Mouse (Mus musculus) forebrain, postnatal 0 days (tissue): ENCODE measurements around the gene Ttll3. TPM values are rescaled to one million over a fixed set of nuclear protein-coding genes. Genes with fewer than 3 reads are reported as not detected.

Source experiments
- ATAC-seq: fragments of 200-750 bp; cut with Nextera tagmentation; 2 replicates; pipeline ENCODE4 v1.8.0; 2017; ENCODE audit warnings: mild to moderate bottlenecking, moderate library complexity
- DNase-seq: peaks from one replicate; pipeline ENCODE4 v3.0.0-alpha.2; 2015
- H3K27ac ChIP-seq: fragments of 300-500 bp; sonication (generic); 2 replicates; pipeline ENCODE4 v1.5.1; 2014; ENCODE audit warnings: low read depth, mild to moderate bottlenecking, antibody characterized with exemption, low read length, moderate library complexity, mixed read lengths
- H3K27me3 ChIP-seq: fragments of 300-500 bp; sonication (generic); 2 replicates; pipeline ENCODE4 v1.6.1; 2014; ENCODE audit warnings: mild to moderate bottlenecking, low read length, mixed read lengths; ENCODE audit not compliant: insufficient read depth
- H3K36me3 ChIP-seq: fragments of 300-500 bp; sonication (generic); 2 replicates; pipeline ENCODE4 v1.6.1; 2014; ENCODE audit warnings: mild to moderate bottlenecking, moderate library complexity; ENCODE audit not compliant: insufficient read depth
- H3K4me1 ChIP-seq: fragments of 300-500 bp; sonication (generic); 2 replicates; pipeline ENCODE4 v1.6.1; 2014; ENCODE audit warnings: antibody characterized with exemption; ENCODE audit not compliant: insufficient read depth
- H3K4me2 ChIP-seq: fragments of 300-500 bp; sonication (generic); 2 replicates; pipeline ENCODE4 v1.6.1; 2014; ENCODE audit warnings: low read depth, mild to moderate bottlenecking, moderate library complexity
- H3K4me3 ChIP-seq: fragments of 300-500 bp; sonication (generic); 2 replicates; pipeline ENCODE4 v1.5.1; 2014; ENCODE audit warnings: low read depth, low read length, mixed read lengths
- H3K9ac ChIP-seq: fragments of 300-500 bp; sonication (generic); 2 replicates; pipeline ENCODE4 v1.6.1; 2014; ENCODE audit warnings: mild to moderate bottlenecking
- H3K9me3 ChIP-seq: fragments of 300-500 bp; sonication (generic); 2 replicates; pipeline ENCODE4 v1.6.1; 2016; ENCODE audit warnings: low read length
- CTCF ChIP-seq: sonication (generic); IDR thresholded peaks from 2 replicates; pipeline ENCODE4 v1.5.1; 2016; ENCODE audit warnings: antibody characterized with exemption, control low read depth, low read depth
- WGBS: fragments of 180-500 bp; shearing (Covaris S2); extraction: QIAGEN DNeasy Blood & Tissue Kit; methylation state at CpG from one replicate; pipeline ENCODE4 v1.1.7; 2014; 5-methylcytosine and 5-hydroxymethylcytosine counted together
- polyA plus RNA-seq: library from polyadenylated mRNA; unstranded; fragments of >200 nt; fragmentation: Nextera tagmentation; extraction: Ambion mirVana; gene quantifications from 2 replicates; pipeline ENCODE4 v1.2.1, GENCODE M21; 2015
- total RNA-seq: library from RNA; depleted of rRNA; stranded (reverse); fragments of >200 nt; gene quantifications from 2 replicates; pipeline ENCODE4 v1.2.3, GENCODE M21; 2014

The Ttll3 gene
- total and polyA plus RNA-seq, 2 experiments from 2014 or later: 8.9 to 14.0 TPM

DNA sequence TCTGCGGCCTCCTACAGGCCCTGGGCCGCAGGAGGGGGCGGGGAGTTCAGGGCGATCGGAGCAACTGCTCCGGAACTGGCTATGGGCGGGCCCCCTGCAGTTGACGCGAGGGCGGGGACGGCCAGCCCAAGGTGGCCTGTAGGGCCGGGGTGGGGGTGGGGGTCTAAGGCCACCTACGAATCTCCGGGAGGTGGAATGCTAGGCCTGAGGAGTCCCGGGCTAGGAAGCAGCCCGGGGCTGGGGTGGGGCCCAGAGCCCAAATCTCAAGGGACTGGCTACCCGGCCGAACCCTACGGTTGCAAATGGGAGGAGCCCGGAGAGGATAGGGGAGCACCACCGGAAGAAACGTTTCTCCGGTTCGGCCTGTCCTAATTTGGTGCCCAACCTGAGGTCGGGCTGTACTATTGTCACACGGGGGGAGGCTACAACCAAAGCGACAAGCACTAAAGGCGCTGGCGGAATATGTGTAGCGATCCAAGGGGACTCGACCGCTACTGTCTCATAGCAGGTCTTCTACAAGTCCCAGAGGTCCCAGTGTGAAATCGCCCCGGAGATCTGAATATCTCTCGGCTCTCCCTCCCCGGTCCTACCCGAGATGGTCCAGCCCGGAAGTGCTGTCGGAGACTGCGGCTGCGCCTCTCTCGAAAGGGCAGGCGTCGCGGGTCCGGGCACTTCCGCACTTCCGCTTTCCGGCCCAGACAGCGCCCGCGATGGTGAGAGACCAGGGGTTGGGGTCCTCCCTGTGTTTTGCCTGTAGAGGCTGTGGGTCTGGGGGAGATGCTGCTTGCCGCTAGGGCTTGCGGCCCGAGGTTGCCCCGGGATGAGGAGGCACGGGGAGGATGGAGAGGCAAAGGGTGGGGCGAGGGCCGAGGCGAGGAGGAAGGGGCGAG is 11.3 kb upstream of the Ttll3 start, which contains the start of the genes Tada3 and Arpc4:
Gene Tada3, minus strand, starts transcription at position 388 of the 890 bp plus-strand sequence.
Gene Arpc4, plus strand, starts transcription at position 620 of the 890 bp plus-strand sequence.
- peaks cover 47% of the 10 kb centered on the region for H3K36me3 ChIP-seq
- 1% methylated on average over 59 of the region's 61 CpGs for WGBS

GRCm38 (mm10) chr6:113379246-113379645 is 9.8 kb upstream of the Ttll3 start:
- peak overlapping the region; percentile 91 for H3K4me2 ChIP-seq
- H3K9me3 ChIP-seq: no peaks in the 10 kb centered on the region
- no peak overlapping the region for H3K27ac ChIP-seq
- H3K9ac ChIP-seq: no peak overlapping the region
- peak overlapping the region; percentile 99 for H3K4me3 ChIP-seq
- WGBS: 88% methylated on average over 6 of the region's 6 CpGs
- no peak for ATAC-seq
- no peaks in the 10 kb centered on the region for H3K27me3 ChIP-seq
- no peak for TF ChIP-seq CTCF
- H3K36me3 ChIP-seq: peaks cover 46% of the 10 kb centered on the region
- no peak for DNase-seq
- H3K4me1 ChIP-seq: peaks cover 14% of the 10 kb centered on the region

More for the DNA sequence above, 11.3 kb upstream of the Ttll3 start, which contains the start of the genes Tada3 and Arpc4:
- peak within 1 kb of the TSS; percentile 87 for H3K9ac ChIP-seq
- H3K4me1 ChIP-seq: peaks cover 14% of the 10 kb centered on the region
- H3K27me3 ChIP-seq: no peaks in the 10 kb centered on the region
- peak within 1 kb of the TSS; percentile 91 for H3K4me2 ChIP-seq
- ATAC-seq (peak; percentile 97), DNase-seq (peak; percentile 97)
- peak within 1 kb of the TSS; percentile 99 for H3K4me3 ChIP-seq
- H3K9me3 ChIP-seq: no peaks in the 10 kb centered on the region
- H3K27ac ChIP-seq: peak within 1 kb of the TSS; percentile 86
- peak; percentile 32; the same call in 1 of the 2 replicates for TF ChIP-seq CTCF

GRCm38 (mm10) chr6:113380480-113380879 is 8.6 kb upstream of the Ttll3 start:
- WGBS: 94% methylated on average over 11 of the region's 11 CpGs

DNA sequence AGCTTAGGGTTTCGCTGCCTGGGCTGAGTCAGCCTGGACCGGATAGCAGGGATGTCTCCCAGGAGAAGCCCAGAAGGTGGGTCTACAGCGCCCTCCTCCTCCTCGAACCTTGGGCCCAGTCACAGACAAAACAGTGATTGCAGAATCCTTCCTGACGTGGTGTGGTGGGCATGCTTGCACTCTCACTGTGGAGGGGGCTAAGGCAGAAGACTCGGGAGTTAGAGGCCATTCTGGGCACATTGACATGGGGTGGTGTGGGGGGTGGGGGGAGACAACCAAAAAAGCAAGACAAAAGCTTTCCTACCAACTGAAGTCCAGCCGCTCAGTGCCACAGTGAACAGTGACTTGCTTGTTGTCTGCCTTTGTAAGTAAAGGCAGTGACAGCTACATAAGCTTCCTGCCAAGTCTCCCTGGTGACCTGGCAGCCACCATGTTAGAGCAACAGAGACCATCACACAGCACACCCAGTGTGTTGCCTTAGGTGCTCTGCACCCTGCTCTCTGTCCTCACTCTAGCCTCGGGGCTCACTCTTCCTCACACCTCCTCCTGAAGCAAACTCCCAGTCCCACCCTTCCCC is 4.6 kb upstream of the Ttll3 start:
- DNase-seq (peak; percentile 31), ATAC-seq (peak; percentile 79)
- WGBS: 79% methylated on average over 8 of the region's 8 CpGs
- no peak overlapping the region for H3K4me2 ChIP-seq
- no peaks in the 10 kb centered on the region for H3K9me3 ChIP-seq
- H3K4me3 ChIP-seq: no peak overlapping the region
- 0 out of 2 replicates have a peak, but pooled peaks cover under 1% of the 10 kb centered on the region for H3K4me1 ChIP-seq
- no peak overlapping the region for H3K9ac ChIP-seq
- H3K27me3 ChIP-seq: no peaks in the 10 kb centered on the region
- H3K36me3 ChIP-seq: peaks cover 75% of the 10 kb centered on the region
- no peak overlapping the region for H3K27ac ChIP-seq
- no peak for TF ChIP-seq CTCF

More at GRCm38 (mm10) chr6:113380480-113380879, 8.6 kb upstream of the Ttll3 start:
- ATAC-seq (no peak), DNase-seq (no peak)
- Histone ChIP-seq H3K27ac (no peak overlapping the region), H3K36me3 (peaks cover 47% of the 10 kb centered on the region), H3K4me3 (no peak overlapping the region), H3K27me3 (no peaks in the 10 kb centered on the region), H3K9ac (no peak overlapping the region), H3K9me3 (no peaks in the 10 kb centered on the region), H3K4me1 (peaks cover 14% of the 10 kb centered on the region), H3K4me2 (no peak overlapping the region)
- TF ChIP-seq CTCF: 0 out of 2 replicates have a peak, but pooled peaks have one; percentile 9

DNA sequence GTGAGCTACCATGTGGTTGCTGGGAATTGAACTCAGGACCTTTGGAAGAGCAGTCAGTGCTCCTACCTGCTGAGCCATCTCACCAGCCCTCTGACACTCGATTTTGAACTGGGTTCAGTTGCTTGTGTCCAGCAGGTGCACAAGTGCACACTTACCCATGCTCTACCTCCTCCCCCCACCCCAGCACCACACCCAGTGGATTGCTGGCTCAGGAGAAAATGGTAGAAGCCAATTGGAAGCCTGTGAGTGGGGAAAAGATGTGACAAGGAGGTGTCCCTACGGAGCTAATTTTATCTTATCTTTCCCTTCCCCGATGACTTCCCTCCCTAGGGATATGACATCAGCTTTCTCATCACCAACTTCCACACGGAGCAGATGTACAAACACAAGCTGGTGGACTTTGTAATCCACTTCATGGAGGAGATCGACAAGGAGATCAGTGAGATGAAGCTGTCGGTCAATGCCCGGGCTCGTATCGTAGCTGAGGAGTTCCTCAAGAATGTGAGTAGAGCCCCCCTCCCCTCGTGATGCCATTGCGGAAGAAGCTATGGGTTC is 3.8 kb upstream of the Ttll3 start:
- no peak for DNase-seq
- Histone ChIP-seq H3K4me3 (no peak overlapping the region), H3K4me1 (no peaks in the 10 kb centered on the region), H3K27me3 (no peaks in the 10 kb centered on the region), H3K4me2 (no peak overlapping the region), H3K9ac (no peak overlapping the region), H3K9me3 (no peaks in the 10 kb centered on the region), H3K36me3 (peaks cover 83% of the 10 kb centered on the region), H3K27ac (no peak overlapping the region)
- ATAC-seq: no peak
- no peak for TF ChIP-seq CTCF
- 95% methylated on average over 11 of the region's 11 CpGs for WGBS

- peak; percentile 38 for ATAC-seq
- Histone ChIP-seq H3K4me2 (no peak overlapping the region), H3K9ac (no peak overlapping the region), H3K27ac (no peak overlapping the region), H3K4me1 (no peaks in the 10 kb centered on the region), H3K27me3 (no peaks in the 10 kb centered on the region), H3K36me3 (peaks cover 86% of the 10 kb centered on the region), H3K9me3 (no peaks in the 10 kb centered on the region), H3K4me3 (no peak overlapping the region)
- WGBS: 86% methylated on average over 3 of the region's 3 CpGs
- TF ChIP-seq CTCF: no peak
- no peak for DNase-seq
Measured at GRCm38 (mm10) chr6:113386025-113386424, 3.0 kb upstream of the Ttll3 start.
